In the genomic region with DNA sequence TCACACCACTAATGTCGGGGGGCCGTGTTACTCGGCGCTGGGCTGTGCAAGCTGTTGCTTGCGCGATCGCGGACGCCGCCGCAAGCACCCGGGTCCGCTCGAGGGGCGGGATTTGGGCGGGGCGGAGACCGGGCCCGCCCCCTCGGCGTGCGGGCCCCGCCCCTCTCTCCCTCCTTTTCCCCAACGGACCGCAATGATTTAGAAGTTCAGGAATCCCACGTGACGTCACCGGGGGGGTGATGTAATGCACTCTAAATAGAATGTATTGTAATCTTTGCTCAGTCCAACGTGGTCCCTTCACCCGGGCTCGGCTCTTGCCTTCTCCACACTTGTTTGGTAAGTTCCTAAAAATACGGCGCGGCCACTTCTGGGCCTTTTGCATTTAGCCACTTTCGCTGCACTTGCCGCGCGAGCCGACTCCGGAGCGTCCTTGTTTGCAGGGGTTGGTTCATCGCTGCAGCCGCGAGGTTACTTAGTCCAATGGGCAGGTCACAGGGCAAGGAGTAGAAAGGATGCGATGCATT, we compare ENCODE assay signal across 8 mouse cellular contexts. TPM values are rescaled to one million over a fixed set of nuclear protein-coding genes. Genes with fewer than 3 reads are reported as not detected.
DNase-seq lines count a peak whose midpoint lies in the region; ATAC-seq and TF ChIP-seq lines count a peak whose summit lies in the region.

TSS of gene Creb5 (plus strand) at position 233 of the 524 bp plus-strand sequence.

- peak within 1 kb of the TSS; percentile 5; the same call in 1 of the 2 replicates for H3K9ac ChIP-seq in ES-E14 (ENCODE audit: insufficient read depth, low read depth, low read length, poor library complexity, severe bottlenecking)
- peak within 1 kb of the TSS; percentile 60 for H3K9ac ChIP-seq in hindbrain, embryonic 12.5 days

- peak within 1 kb of the TSS; percentile 50 to 78 for H3K4me3 ChIP-seq in ES-E14 (ENCODE audit: insufficient read depth in 1 of 2, low read depth in 1 of 2, low read length in 2 of 2, poor library complexity in 1 of 2, severe bottlenecking in 1 of 2)
- peak within 1 kb of the TSS; percentile 52 for H3K4me3 ChIP-seq in hindbrain, embryonic 12.5 days

- no peaks in the 10 kb centered on the region for H3K36me3 ChIP-seq in ES-E14 (ENCODE audit: control insufficient read depth, insufficient read depth, low read length, poor library complexity, severe bottlenecking)
- no peaks in the 10 kb centered on the region for H3K36me3 ChIP-seq in hindbrain, embryonic 12.5 days

- H3K9me3 ChIP-seq in ES-E14 (ENCODE audit: control insufficient read depth, insufficient read depth, low read depth, low read length), result no peaks in the 10 kb centered on the region
- no peaks in the 10 kb centered on the region for H3K9me3 ChIP-seq in hindbrain, embryonic 12.5 days (replicated peaks)

- under 1% methylated on average over 45 of the region's 45 CpGs for WGBS in hindbrain, embryonic 12.5 days

- peak within 1 kb of the TSS; percentile 92 for H3K4me2 ChIP-seq in hindbrain, embryonic 12.5 days (replicated peaks)

- in situ Hi-C loops in ES-E14 (cut with MboI; ENCODE audit: low sequenced_read_pairs in 2 of 2, unreplicated experiment in 2 of 2), result loop anchor here in 1 of 2 experiments (25.0 kb wide), 1 partner anchor 1025 kb away; the partner anchor contains the start of gene Hoxa13

- peaks cover 81% of the 10 kb centered on the region for H3K27me3 ChIP-seq in hindbrain, embryonic 12.5 days

- H3K4me1 ChIP-seq in ES-E14 (ENCODE audit: control insufficient read depth in 2 of 2, insufficient read depth in 2 of 2, low read length in 2 of 2, poor library complexity in 1 of 2), result no peaks in the 10 kb centered on the region
- H3K4me1 ChIP-seq in hindbrain, embryonic 12.5 days, result peaks cover 27% of the 10 kb centered on the region

- ATAC-seq in hindbrain, embryonic 12.5 days (ENCODE audit: low FRiP score), result peak; percentile 80

- DNase-seq in ES-E14 (ENCODE audit: low read depth, low spot score), result peak; percentile 73
- DNase-seq in cerebellum, adult 9-11 months, result peak; percentile 92
- peak; percentile 37 to 56 for DNase-seq in frontal cortex, postnatal 14 days (ENCODE audit: low spot score in 2 of 2)
- peak; percentile 47 to 65 for DNase-seq in layer of hippocampus, postnatal 14 days (ENCODE audit: low spot score in 2 of 2)
- DNase-seq in lung, postnatal 10 days, result peak; percentile 96
- peak; percentile 53 for DNase-seq in ovary, postnatal 10 days (ENCODE audit: low spot score)
- peak; percentile 27 for DNase-seq in thymus, postnatal 25 days

- no peak within 1 kb of the TSS for H3K27ac ChIP-seq in ES-E14 (ENCODE audit: insufficient read depth, low read depth, low read length, poor library complexity, severe bottlenecking)
- no peak within 1 kb of the TSS for H3K27ac ChIP-seq in hindbrain, embryonic 12.5 days

TF ChIP-seq in ES-E14, 5 proteins besides CTCF, POLR2A, EP300 and RAD21:
- no peak for TF ChIP-seq ZC3H11A (IDR thresholded peaks at IDR 0.05; ENCODE audit: borderline replicate concordance, low read depth, low read length)
- no peak for TF ChIP-seq ZNF384 (IDR thresholded peaks at IDR 0.05; ENCODE audit: low read depth, low read length)
- no peak for TF ChIP-seq HCFC1 (IDR thresholded peaks at IDR 0.05; ENCODE audit: borderline replicate concordance, insufficient read depth, low read length)
- no peak for TF ChIP-seq CHD2 (IDR thresholded peaks at IDR 0.05; ENCODE audit: low read depth, low read length)
- no peak for TF ChIP-seq MAFK (IDR thresholded peaks at IDR 0.05; ENCODE audit: insufficient read depth, low read depth, low read length)

RNA-seq across cellular contexts. Expression of gene Creb5, which starts in this region (rescaled TPM):
- total RNA-seq in ES-E14 (2012; rRNA removed), result 0.79 and 1.1 TPM in 2 replicates
- 7.9 and 10.8 TPM in 2 replicates for polyA plus RNA-seq in hindbrain, embryonic 12.5 days (2016; fragmentation: Nextera tagmentation; extraction: Ambion mirVana)
- total RNA-seq in layer of hippocampus, postnatal 14 days (2021), result 1 to 10 TPM; 4.7 TPM

Comparison
In these comparisons a context has a peak if more than half of its experiments do, and no peak if none do; other contexts are left out.
1. DNase-seq: peak in every context shown above with its lines; median percentile 96 in lung, postnatal 10 days; 92 in cerebellum, adult 9-11 months; 73 in ES-E14; 56 in layer of hippocampus, postnatal 14 days; 53 in ovary, postnatal 10 days; 46 in frontal cortex, postnatal 14 days; 27 in thymus, postnatal 25 days.